In genomic region chr14:20250237-20251171, GRCm38 (mm10) we compare ENCODE assay signal across 12 mouse cellular contexts. TPM values are rescaled to one million over a fixed set of nuclear protein-coding genes. Genes with fewer than 3 reads are reported as not detected.
DNase-seq lines count a peak whose midpoint lies in the region; ATAC-seq and TF ChIP-seq lines count a peak whose summit lies in the region.
"Had no signal": no experiment of that assay in that cellular context is flagged by ENCODE, and none has a peak within 500 bp of the region (broad histone marks: within the 10 kb centered on the region; RNA-seq: fewer than 3 reads in every experiment).

No protein-coding gene starts in this region.

- no peaks in the 10 kb centered on the region for H3K9me3 ChIP-seq in forebrain, postnatal 0 days (ENCODE audit: low read length)
- H3K9me3 ChIP-seq in limb, embryonic 10.5 days (replicated peaks) = no peaks in the 10 kb centered on the region

- no peak overlapping the region for H3K9ac ChIP-seq in forebrain, postnatal 0 days

- ATAC-seq in forebrain, postnatal 0 days = peak; percentile 53

- DNase-seq in gastrocnemius, postnatal 14 days = peak; percentile 32
- DNase-seq in gastrocnemius, postnatal 4 days (ENCODE audit: low spot score in 2 of 2) = no peak
- peak; percentile 35 for DNase-seq in adipocyte (ENCODE audit: low spot score)
- DNase-seq in forebrain, postnatal 0 days = peak; percentile 27
- DNase-seq in left cerebral cortex, postnatal 14 days (ENCODE audit: low spot score in 2 of 2) = peak; percentile 44 to 62
- DNase-seq in limb, embryonic 10.5 days (ENCODE audit: low spot score) = no peak
- no peak for DNase-seq in lung, postnatal 4 days
- DNase-seq: thymus, postnatal 36 days had no signal

- no peak overlapping the region for H3K27ac ChIP-seq in forebrain, postnatal 0 days (ENCODE audit: low read depth, low read length)
- no peak overlapping the region for H3K27ac ChIP-seq in limb, embryonic 10.5 days

- no peaks in the 10 kb centered on the region for H3K4me1 ChIP-seq in forebrain, postnatal 0 days (ENCODE audit: insufficient read depth)
- no peaks in the 10 kb centered on the region for H3K4me1 ChIP-seq in limb, embryonic 10.5 days

- 61% methylated on average over 14 of the region's 14 CpGs for WGBS in forebrain, postnatal 0 days
- WGBS in limb, embryonic 10.5 days = 85% methylated on average over 14 of the region's 14 CpGs

- no peak for TF ChIP-seq CTCF in forebrain, postnatal 0 days (IDR thresholded peaks at IDR 0.05; ENCODE audit: low read depth)

- intact Hi-C loops in gastrocnemius, postnatal 14 days (cut with DNase I; ENCODE audit: low total_unique reads) = no loop called here
- intact Hi-C loops in left cerebral cortex, postnatal 14 days (cut with DNase I) = loop anchor here (10.0 kb wide), 1 partner anchor 426 kb away; the partner anchor contains the start of gene Rtraf

- H3K36me3 ChIP-seq in forebrain, postnatal 0 days (ENCODE audit: insufficient read depth) = no peaks in the 10 kb centered on the region
- no peaks in the 10 kb centered on the region for H3K36me3 ChIP-seq in limb, embryonic 10.5 days

- H3K4me3 ChIP-seq in forebrain, postnatal 0 days (ENCODE audit: low read depth, low read length) = no peak overlapping the region
- H3K4me3 ChIP-seq in limb, embryonic 10.5 days = no peak overlapping the region

- no peak overlapping the region for H3K4me2 ChIP-seq in forebrain, postnatal 0 days (ENCODE audit: low read depth)

- no peaks in the 10 kb centered on the region for H3K27me3 ChIP-seq in forebrain, postnatal 0 days (ENCODE audit: insufficient read depth, low read length)
- no peaks in the 10 kb centered on the region for H3K27me3 ChIP-seq in limb, embryonic 10.5 days (ENCODE audit: low read depth, poor library complexity, severe bottlenecking)

RNA-seq across cellular contexts. Expression of gene Kcnk16, which starts 18.5 kb away (rescaled TPM):
- not detected for total RNA-seq in gastrocnemius, postnatal 14 days (2021)
- total RNA-seq in gastrocnemius, postnatal 4 days (2021) = not detected
- total RNA-seq in forebrain, postnatal 0 days (2014; rRNA removed) = not detected in 2 replicates
- polyA plus RNA-seq in forebrain, postnatal 0 days (2015; fragmentation: Nextera tagmentation; extraction: Ambion mirVana) = not detected in 2 replicates
- total RNA-seq in left cerebral cortex, postnatal 14 days (2021) = not detected
- polyA plus RNA-seq in limb, embryonic 10.5 days (2016; fragmentation: Nextera tagmentation; extraction: Ambion mirVana) = not detected in 2 replicates
- total RNA-seq: megakaryocyte, adult 5-6 weeks; MEL had no signal
- polyA plus RNA-seq: frontal cortex, adult 2 months; limb, embryonic 14.5 days had no signal

RNA-seq across cellular contexts. Expression of gene Nudt13, which starts 44.0 kb away (rescaled TPM):
- total RNA-seq in gastrocnemius, postnatal 14 days (2021) = 10 to 100 TPM; 20.5 to 27.9 TPM
- total RNA-seq in gastrocnemius, postnatal 4 days (2021) = 10 to 100 TPM; 17.1 to 21.1 TPM
- total RNA-seq in forebrain, postnatal 0 days (2014; rRNA removed) = 23.5 and 26.0 TPM in 2 replicates
- 10.7 and 13.5 TPM in 2 replicates for polyA plus RNA-seq in forebrain, postnatal 0 days (2015; fragmentation: Nextera tagmentation; extraction: Ambion mirVana)
- total RNA-seq in left cerebral cortex, postnatal 14 days (2021) = 10 to 100 TPM; 13.0 to 22.1 TPM
- 11.5 and 15.5 TPM in 2 replicates for polyA plus RNA-seq in limb, embryonic 10.5 days (2016; fragmentation: Nextera tagmentation; extraction: Ambion mirVana)

Comparison
In these comparisons a context has a peak if more than half of its experiments do, and no peak if none do; other contexts are left out.
1. DNase-seq: peak in gastrocnemius, postnatal 14 days (single experiment), adipocyte (single experiment), forebrain, postnatal 0 days (single experiment) and left cerebral cortex, postnatal 14 days (2 of 2); none in gastrocnemius, postnatal 4 days (0 of 2), limb, embryonic 10.5 days (single experiment) and lung, postnatal 4 days (0 of 2).